Mouse (Mus musculus): Measurements from ENCODE around the gene Habp4. TPM values are rescaled to one million over a fixed set of nuclear protein-coding genes. Genes with fewer than 3 reads are reported as not detected.

Gene Habp4
- polyA plus RNA-seq, 2 experiments: 30.1 to 33.9 TPM

DNA sequence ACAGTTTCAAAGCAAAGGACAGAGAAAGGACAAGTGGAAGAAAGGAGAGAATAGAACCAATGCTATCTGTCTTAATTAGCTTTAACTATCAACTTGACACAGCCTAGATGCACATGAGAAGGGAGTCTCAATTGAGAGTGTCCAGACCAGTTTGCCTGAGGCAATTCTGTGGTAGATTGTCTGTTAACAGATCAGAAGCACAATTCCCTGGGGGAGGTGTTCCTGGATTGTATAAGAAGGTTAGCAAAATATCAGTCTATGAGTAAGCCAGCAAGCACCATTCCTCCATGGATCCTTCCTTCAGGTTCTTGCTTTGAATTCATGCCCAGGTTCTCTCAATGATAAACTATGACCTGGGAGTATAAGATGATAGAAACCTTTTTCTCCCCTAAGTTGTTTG is 4.7 kb upstream of the Habp4 start:
- Histone ChIP-seq H3K27me3 (ENCODE audit: control insufficient read depth, insufficient read depth, low read length) (no peaks in the 10 kb centered on the region), H3K4me2 (replicated peaks; ENCODE audit: low read depth, low read length, severe bottlenecking) (no peak overlapping the region), H3K27ac (replicated peaks; ENCODE audit: low read depth, low read length) (no peak overlapping the region), H3K9ac (ENCODE audit: low read depth, low read length, severe bottlenecking) (no peak overlapping the region), H3K9me3 (ENCODE audit: control insufficient read depth, low read length) (no peaks in the 10 kb centered on the region), H3K36me3 (ENCODE audit: control insufficient read depth, insufficient read depth, low read length) (no peaks in the 10 kb centered on the region), H3K4me1 (ENCODE audit: control insufficient read depth, insufficient read depth, low read length) (peaks cover 10% of the 10 kb centered on the region), H3K4me3 (replicated peaks; ENCODE audit: low read length) (no peak overlapping the region)
- DNase-seq (ENCODE audit: low spot score): no peak
- no peak for TF ChIP-seq POLR2A (IDR thresholded peaks at IDR 0.05; ENCODE audit: borderline replicate concordance, extremely low read depth, insufficient read depth, insufficient read length)
- no peak for ATAC-seq (ENCODE audit: low FRiP score, low read depth)

GRCm38 (mm10) chr13:64161916-64162611 is 440 bp downstream of the Habp4 start:
- Histone ChIP-seq H3K9ac (ENCODE audit: low read depth, low read length, severe bottlenecking) (peak overlapping the region; percentile 89), H3K27ac (replicated peaks; ENCODE audit: low read depth, low read length) (peak overlapping the region; percentile 81), H3K36me3 (ENCODE audit: control insufficient read depth, insufficient read depth, low read length) (no peaks in the 10 kb centered on the region), H3K4me2 (replicated peaks; ENCODE audit: low read depth, low read length, severe bottlenecking) (peak overlapping the region; percentile 99), H3K9me3 (ENCODE audit: control insufficient read depth, low read length) (peaks cover 17% of the 10 kb centered on the region; the same call in 1 of the 2 replicates), H3K4me1 (ENCODE audit: control insufficient read depth, insufficient read depth, low read length) (peaks cover 13% of the 10 kb centered on the region), H3K4me3 (replicated peaks; ENCODE audit: low read length) (peak overlapping the region; percentile 85), H3K27me3 (ENCODE audit: control insufficient read depth, insufficient read depth, low read length) (no peaks in the 10 kb centered on the region)
- ATAC-seq (ENCODE audit: low FRiP score, low read depth): peak; percentile 60; the same call in 1 of the 2 replicates
- WGBS: 3% methylated on average over 65 of the region's 71 CpGs
- DNase-seq (ENCODE audit: low spot score): no peak
- 0 out of 2 replicates have a peak, but pooled peaks have one; percentile 44 for TF ChIP-seq POLR2A (IDR thresholded peaks at IDR 0.05; ENCODE audit: borderline replicate concordance, extremely low read depth, insufficient read depth, insufficient read length)

DNA sequence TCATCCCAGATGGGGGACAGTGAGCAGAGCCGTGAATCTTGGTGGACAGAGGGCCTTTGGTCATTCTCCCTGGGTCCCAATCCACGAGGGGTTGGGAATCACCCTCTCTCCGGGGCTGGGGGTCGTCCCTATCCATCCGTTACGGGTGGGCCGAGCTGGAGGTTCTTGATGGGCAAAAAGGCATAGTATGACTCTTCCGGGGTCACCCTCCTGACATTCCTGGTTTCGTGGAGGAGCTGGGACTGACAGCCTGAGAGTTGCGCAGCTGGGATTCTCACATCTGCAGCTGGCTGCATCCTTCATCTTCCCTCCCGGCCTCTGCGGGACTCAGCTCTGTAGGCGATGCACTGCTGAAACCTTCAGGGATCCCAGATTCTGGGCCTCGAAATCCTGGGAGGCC is 1.0 kb downstream of the Habp4 start:
- H3K27me3 ChIP-seq (ENCODE audit: control insufficient read depth, insufficient read depth, low read length): no peaks in the 10 kb centered on the region
- peaks cover 13% of the 10 kb centered on the region for H3K4me1 ChIP-seq (ENCODE audit: control insufficient read depth, insufficient read depth, low read length)
- peak overlapping the region; percentile 89 for H3K9ac ChIP-seq (ENCODE audit: low read depth, low read length, severe bottlenecking)
- H3K36me3 ChIP-seq (ENCODE audit: control insufficient read depth, insufficient read depth, low read length): no peaks in the 10 kb centered on the region
- H3K27ac ChIP-seq (replicated peaks; ENCODE audit: low read depth, low read length): no peak overlapping the region
- peak overlapping the region; percentile 85 for H3K4me3 ChIP-seq (replicated peaks; ENCODE audit: low read length)
- no peak; the same call in 1 of the 2 replicates for ATAC-seq (ENCODE audit: low FRiP score, low read depth)
- TF ChIP-seq POLR2A (IDR thresholded peaks at IDR 0.05; ENCODE audit: borderline replicate concordance, extremely low read depth, insufficient read depth, insufficient read length): no peak
- peak; percentile 13 for DNase-seq (ENCODE audit: low spot score)
- WGBS: 3% methylated on average over 12 of the region's 14 CpGs
- peak overlapping the region; percentile 99 for H3K4me2 ChIP-seq (replicated peaks; ENCODE audit: low read depth, low read length, severe bottlenecking)
- H3K9me3 ChIP-seq (ENCODE audit: control insufficient read depth, low read length): peaks cover 21% of the 10 kb centered on the region

GRCm38 (mm10) chr13:64163147-64163715 is 1.6 kb downstream of the Habp4 start:
- TF ChIP-seq POLR2A (IDR thresholded peaks at IDR 0.05; ENCODE audit: borderline replicate concordance, extremely low read depth, insufficient read depth, insufficient read length): no peak
- Histone ChIP-seq H3K27ac (replicated peaks; ENCODE audit: low read depth, low read length) (no peak overlapping the region), H3K9ac (ENCODE audit: low read depth, low read length, severe bottlenecking) (peak overlapping the region; percentile 89; the same call in 1 of the 2 replicates), H3K9me3 (ENCODE audit: control insufficient read depth, low read length) (peaks cover 24% of the 10 kb centered on the region), H3K36me3 (ENCODE audit: control insufficient read depth, insufficient read depth, low read length) (no peaks in the 10 kb centered on the region), H3K4me3 (replicated peaks; ENCODE audit: low read length) (peak overlapping the region; percentile 85), H3K4me2 (replicated peaks; ENCODE audit: low read depth, low read length, severe bottlenecking) (peak overlapping the region; percentile 99), H3K4me1 (ENCODE audit: control insufficient read depth, insufficient read depth, low read length) (peaks cover 13% of the 10 kb centered on the region), H3K27me3 (ENCODE audit: control insufficient read depth, insufficient read depth, low read length) (no peaks in the 10 kb centered on the region)
- 34% methylated on average over 13 of the region's 13 CpGs for WGBS
- no peak for DNase-seq (ENCODE audit: low spot score)
- no peak for ATAC-seq (ENCODE audit: low FRiP score, low read depth)

DNA sequence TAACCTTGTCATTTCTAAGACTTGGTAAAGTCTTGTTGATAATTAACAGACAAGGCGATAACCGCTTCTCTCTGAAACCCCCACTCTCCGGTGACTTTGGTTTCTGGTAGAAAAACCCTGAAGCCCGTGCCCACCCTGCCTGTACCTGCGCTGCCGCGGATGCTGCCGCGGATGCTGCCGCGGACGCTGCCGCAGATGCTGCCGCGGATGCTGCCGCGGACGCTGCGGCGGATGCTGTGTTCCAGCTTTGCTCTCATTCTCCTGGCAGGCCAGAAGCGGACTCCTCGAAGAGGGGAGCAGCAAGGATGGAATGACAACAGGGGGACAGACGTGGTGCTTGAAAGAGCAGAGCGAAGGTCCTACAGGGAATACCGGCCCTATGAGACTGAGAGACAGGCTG is 8.1 kb downstream of the Habp4 start:
- no peaks in the 10 kb centered on the region for H3K4me1 ChIP-seq (ENCODE audit: control insufficient read depth, insufficient read depth, low read length)
- ATAC-seq (ENCODE audit: low FRiP score, low read depth) (no peak), DNase-seq (ENCODE audit: low spot score) (no peak)
- H3K9me3 ChIP-seq (ENCODE audit: control insufficient read depth, low read length): peaks cover 67% of the 10 kb centered on the region
- no peak overlapping the region for H3K9ac ChIP-seq (ENCODE audit: low read depth, low read length, severe bottlenecking)
- no peaks in the 10 kb centered on the region for H3K27me3 ChIP-seq (ENCODE audit: control insufficient read depth, insufficient read depth, low read length)
- H3K27ac ChIP-seq (replicated peaks; ENCODE audit: low read depth, low read length): no peak overlapping the region
- H3K36me3 ChIP-seq (ENCODE audit: control insufficient read depth, insufficient read depth, low read length): peaks cover 36% of the 10 kb centered on the region
- H3K4me2 ChIP-seq (replicated peaks; ENCODE audit: low read depth, low read length, severe bottlenecking): no peak overlapping the region
- no peak overlapping the region for H3K4me3 ChIP-seq (replicated peaks; ENCODE audit: low read length)
- WGBS: 97% methylated on average over 25 of the region's 25 CpGs
- TF ChIP-seq POLR2A (IDR thresholded peaks at IDR 0.05; ENCODE audit: borderline replicate concordance, extremely low read depth, insufficient read depth, insufficient read length): no peak
